Mouse (Mus musculus) olfactory bulb, adult 2 months (tissue): ENCODE data around the gene Kirrel3.

ENCODE experiments used
- CTCF ChIP-seq: fragments of 200-500 bp; IDR thresholded peaks from 2 replicates; pipeline ENCODE4 v1.5.1; 2012; ENCODE audit warnings: low read depth, mild to moderate bottlenecking, low read length, moderate library complexity; ENCODE audit not compliant: insufficient read depth
- POLR2A ChIP-seq: fragments of 200-500 bp; IDR thresholded peaks from 2 replicates; pipeline ENCODE4 v1.6.1; 2012; ENCODE audit warnings: mild to moderate bottlenecking, low read depth, low read length, moderate library complexity; ENCODE audit not compliant: insufficient read depth

DNA sequence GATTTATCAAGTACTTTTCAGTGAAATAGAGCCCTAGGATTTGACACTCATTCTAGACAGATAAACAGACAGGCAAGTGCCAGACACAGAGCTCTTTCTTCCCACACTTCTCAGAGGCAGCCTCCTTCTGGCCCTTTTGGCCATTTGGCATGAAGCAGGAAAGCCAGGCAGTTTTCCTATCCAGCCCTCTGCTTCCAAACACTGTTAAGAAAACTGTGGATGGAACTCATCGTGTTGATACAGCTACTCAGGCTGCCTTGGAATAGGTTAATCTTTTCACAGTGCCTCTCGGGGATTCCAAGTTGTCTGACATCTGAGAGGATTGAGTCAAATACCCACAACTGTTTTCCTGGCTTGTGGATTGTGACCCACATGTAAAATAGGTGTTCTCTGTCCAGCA lies 401.5 kb downstream of the Kirrel3 start:
- TF ChIP-seq CTCF (no peak), POLR2A (no peak)
